9 mouse cellular contexts compared by ENCODE assay signal in the genomic region with DNA sequence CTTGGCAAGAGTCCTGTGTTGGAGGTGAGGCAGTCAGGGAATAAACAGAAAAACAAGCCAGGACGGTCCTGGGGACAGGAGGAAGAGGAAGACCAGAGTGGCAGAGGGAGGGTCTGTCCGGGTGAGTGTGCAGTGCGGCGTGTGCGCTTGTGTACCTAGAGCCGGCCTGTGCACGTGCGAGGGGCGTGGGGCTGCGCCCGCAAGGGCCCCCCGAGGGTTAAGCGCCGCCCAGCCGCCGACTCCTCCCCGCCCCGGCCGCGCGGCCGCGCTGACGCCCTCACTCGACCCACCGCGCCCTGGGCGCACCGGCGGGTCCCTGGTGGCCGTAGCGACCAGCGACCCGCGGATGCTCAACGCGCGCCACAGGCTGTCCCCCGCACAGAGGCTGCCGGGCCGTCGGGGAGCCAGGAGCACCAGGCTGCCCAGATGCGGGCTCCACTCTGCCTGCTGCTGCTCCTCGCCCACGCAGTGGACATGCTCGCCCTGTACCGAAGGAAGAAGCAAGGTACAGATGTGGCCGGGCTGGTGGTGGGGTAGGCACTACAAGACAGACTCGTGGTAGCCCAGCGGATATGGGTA. TPM values are rescaled to one million over a fixed set of nuclear protein-coding genes. Genes with fewer than 3 reads are reported as not detected.
DNase-seq lines count a peak whose midpoint lies in the region; ATAC-seq lines count a peak whose summit lies in the region.
"Had no signal": no experiment of that assay in that cellular context is flagged by ENCODE, and none has a peak within 500 bp of the region (broad histone marks: within the 10 kb centered on the region; RNA-seq: fewer than 3 reads in every experiment).

A gene (plus strand): TSS at position 280 of the 579 bp plus-strand sequence.

- 2% methylated on average over 49 of the region's 50 CpGs for WGBS in heart, embryonic 13.5 days
- under 1% methylated on average over 40 of the region's 50 CpGs for WGBS in intestine, embryonic 15.5 days
- WGBS in neural tube, embryonic 11.5 days, result 1% methylated on average over 38 of the region's 50 CpGs

- H3K27me3 ChIP-seq in heart, embryonic 13.5 days (replicated peaks), result peaks cover 74% of the 10 kb centered on the region
- H3K27me3 ChIP-seq in intestine, embryonic 15.5 days (replicated peaks), result peaks cover 27% of the 10 kb centered on the region
- peaks cover 26% of the 10 kb centered on the region for H3K27me3 ChIP-seq in neural tube, embryonic 11.5 days (ENCODE audit: control insufficient read depth, insufficient read depth, low read length)

- no peak within 1 kb of the TSS for H3K27ac ChIP-seq in heart, embryonic 13.5 days (replicated peaks)
- H3K27ac ChIP-seq in intestine, embryonic 15.5 days, result no peak within 1 kb of the TSS
- H3K27ac ChIP-seq in neural tube, embryonic 11.5 days (ENCODE audit: low read depth, low read length), result no peak within 1 kb of the TSS

- H3K4me2 ChIP-seq in heart, embryonic 13.5 days, result peak within 1 kb of the TSS; percentile 71
- peak within 1 kb of the TSS; percentile 82 for H3K4me2 ChIP-seq in intestine, embryonic 15.5 days (replicated peaks)
- peak within 1 kb of the TSS; percentile 60 for H3K4me2 ChIP-seq in neural tube, embryonic 11.5 days (ENCODE audit: low read depth)

- peaks cover 10% of the 10 kb centered on the region for H3K4me1 ChIP-seq in heart, embryonic 13.5 days
- H3K4me1 ChIP-seq in intestine, embryonic 15.5 days (replicated peaks), result peaks cover 6% of the 10 kb centered on the region; the same call in 1 of the 2 replicates
- H3K4me1 ChIP-seq in neural tube, embryonic 11.5 days (ENCODE audit: control insufficient read depth, insufficient read depth, low read length), result no peaks in the 10 kb centered on the region; the same call in 1 of the 2 replicates

- H3K9me3 ChIP-seq in heart, embryonic 13.5 days, result no peaks in the 10 kb centered on the region
- no peaks in the 10 kb centered on the region for H3K9me3 ChIP-seq in intestine, embryonic 15.5 days
- H3K9me3 ChIP-seq in neural tube, embryonic 11.5 days (ENCODE audit: control insufficient read depth, low read length), result no peaks in the 10 kb centered on the region

- DNase-seq in heart, adult 9 months (ENCODE audit: low spot score in 2 of 2), result no peak
- DNase-seq in embryo, embryonic 11 days, result peak; percentile 65
- peak; percentile 28 for DNase-seq in neural tube, embryonic 11.5 days (ENCODE audit: low spot score)
- no peak for DNase-seq in layer of hippocampus, adult 8-10 months (ENCODE audit: low spot score in 2 of 2)
- DNase-seq in layer of hippocampus, postnatal 14 days (ENCODE audit: low spot score in 2 of 2), result no peak

- no peaks in the 10 kb centered on the region for H3K36me3 ChIP-seq in heart, embryonic 13.5 days
- no peaks in the 10 kb centered on the region for H3K36me3 ChIP-seq in intestine, embryonic 15.5 days
- no peaks in the 10 kb centered on the region for H3K36me3 ChIP-seq in neural tube, embryonic 11.5 days (ENCODE audit: control insufficient read depth, insufficient read depth, low read length)

- peak within 1 kb of the TSS; percentile 51 for H3K4me3 ChIP-seq in heart, embryonic 13.5 days
- H3K4me3 ChIP-seq in intestine, embryonic 15.5 days (replicated peaks), result peak within 1 kb of the TSS; percentile 39
- H3K4me3 ChIP-seq in neural tube, embryonic 11.5 days (ENCODE audit: low read depth, low read length), result peak within 1 kb of the TSS; percentile 33

- H3K9ac ChIP-seq in heart, embryonic 13.5 days, result peak within 1 kb of the TSS; percentile 20
- H3K9ac ChIP-seq in intestine, embryonic 15.5 days, result no peak within 1 kb of the TSS
- H3K9ac ChIP-seq in neural tube, embryonic 11.5 days (ENCODE audit: low read length), result peak within 1 kb of the TSS; percentile 22

- no peak for ATAC-seq in heart, embryonic 13.5 days (ENCODE audit: extremely low read depth, insufficient number of reproducible peaks, low FRiP score, low TSS enrichment)
- ATAC-seq in intestine, embryonic 15.5 days, result peak; percentile 78
- ATAC-seq in neural tube, embryonic 11.5 days (ENCODE audit: insufficient read depth, low FRiP score, low TSS enrichment), result no peak; the same call in 1 of the 2 replicates
- ATAC-seq in erythroid progenitor cell, adult 5-6 weeks (replicated peaks; ENCODE audit: low FRiP score, poor library complexity, severe bottlenecking), result no peak

RNA-seq across cellular contexts. Expression of the gene that starts here (rescaled TPM):
- polyA plus RNA-seq in heart, embryonic 13.5 days (2015; fragmentation: Nextera tagmentation; extraction: Ambion mirVana), result not detected in 2 replicates
- polyA plus RNA-seq in intestine, embryonic 15.5 days (2015; fragmentation: Nextera tagmentation; extraction: Ambion mirVana), result 0.09 TPM in 1 of 2 replicates, not detected in the other
- polyA plus RNA-seq in neural tube, embryonic 11.5 days (2014; fragmentation: Nextera tagmentation; extraction: Ambion mirVana), result 0.28 and 0.62 TPM in 2 replicates
- not detected for total RNA-seq in layer of hippocampus, adult 8-10 months (2022)
- not detected for total RNA-seq in layer of hippocampus, postnatal 14 days (2021)
- total RNA-seq in erythroid progenitor cell, adult 5-6 weeks (2015; ENCODE audit: low replicate concordance), result not detected in 2 replicates
- total RNA-seq in erythroid progenitor cell, adult 5-6 weeks (2017; ENCODE audit: low replicate concordance), result not detected in 2 replicates
- polyA plus RNA-seq: gonadal fat pad, adult 2 months had no signal

Comparison
In these comparisons a context has a peak if more than half of its experiments do, and no peak if none do; other contexts are left out.
1. Peak in ATAC-seq, H3K4me3 ChIP-seq and H3K4me2 ChIP-seq in intestine, embryonic 15.5 days; RNA of the gene not detected or under 1 TPM.
2. Peak in DNase-seq, H3K4me3 ChIP-seq, H3K9ac ChIP-seq and H3K4me2 ChIP-seq in neural tube, embryonic 11.5 days; RNA of the gene not detected or under 1 TPM.